Mouse (Mus musculus) liver, embryonic 12.5 days (tissue): ENCODE measurements around the gene Ergic1. TPM values are rescaled to one million over a fixed set of nuclear protein-coding genes. Genes with fewer than 3 reads are reported as not detected.

Experiments
- ATAC-seq: fragments of 200-750 bp; cut with Nextera tagmentation; 2 replicates; pipeline ENCODE4 v1.8.0; 2017; ENCODE audit warnings: moderate number of reproducible peaks, mild to moderate bottlenecking, moderate library complexity
- H3K27ac ChIP-seq: fragments of 300-500 bp; sonication (generic); 2 replicates; pipeline ENCODE4 v1.5.1; 2016; ENCODE audit warnings: mild to moderate bottlenecking
- H3K27me3 ChIP-seq: fragments of 300-500 bp; sonication (generic); replicated peaks from 2 replicates; pipeline ENCODE4 v1.6.1; 2016; ENCODE audit warnings: mild to moderate bottlenecking, moderate library complexity
- H3K36me3 ChIP-seq: fragments of 300-500 bp; sonication (generic); 2 replicates; pipeline ENCODE4 v1.6.1; 2016; ENCODE audit warnings: mild to moderate bottlenecking, moderate library complexity
- H3K4me1 ChIP-seq: fragments of 300-500 bp; sonication (generic); 2 replicates; pipeline ENCODE4 v1.6.1; 2016
- H3K4me2 ChIP-seq: fragments of 300-500 bp; sonication (generic); 2 replicates; pipeline ENCODE4 v1.6.1; 2016; ENCODE audit warnings: mild to moderate bottlenecking, moderate library complexity
- H3K4me3 ChIP-seq: fragments of 300-500 bp; sonication (generic); 2 replicates; pipeline ENCODE4 v1.5.1; 2016; ENCODE audit warnings: mild to moderate bottlenecking, moderate library complexity
- H3K9ac ChIP-seq: fragments of 300-500 bp; sonication (generic); 2 replicates; pipeline ENCODE4 v1.6.1; 2016; ENCODE audit warnings: mild to moderate bottlenecking, moderate library complexity
- H3K9me3 ChIP-seq: fragments of 300-500 bp; sonication (generic); replicated peaks from 2 replicates; pipeline ENCODE4 v1.6.1; 2016; ENCODE audit warnings: mild to moderate bottlenecking, moderate library complexity
- WGBS: fragments of 180-500 bp; shearing (Covaris S2); methylation state at CpG from one replicate; pipeline ENCODE4 v1.1.7; 2016; ENCODE audit not compliant: insufficient replicate concordance; 5-methylcytosine and 5-hydroxymethylcytosine counted together
- polyA plus RNA-seq: library from polyadenylated mRNA; unstranded; fragments of >200 nt; fragmentation: Nextera tagmentation; extraction: Ambion mirVana; gene quantifications from 2 replicates; pipeline ENCODE4 v1.2.1, GENCODE M21; 2016

Ergic1 gene
- 44.6 and 45.7 TPM in 2 replicates for polyA plus RNA-seq

DNA sequence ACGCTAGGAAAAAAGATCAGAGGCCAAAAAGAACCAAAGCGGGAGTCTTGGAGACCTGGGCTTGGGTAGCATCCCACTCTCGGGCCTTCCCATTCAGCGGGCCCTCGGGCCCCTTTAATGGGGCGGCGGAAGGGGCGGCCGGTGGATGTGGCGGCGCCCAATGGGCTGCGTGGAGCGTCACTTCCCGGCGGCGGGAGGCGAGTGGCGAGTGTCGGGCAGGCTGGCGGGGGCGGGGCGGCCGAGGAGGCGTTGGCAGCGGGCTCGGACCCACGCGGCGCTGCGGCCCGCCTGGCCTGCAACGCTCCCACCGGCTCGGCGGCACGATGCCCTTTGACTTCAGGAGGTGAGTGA is at the start of gene Ergic1:
Ergic1 (plus strand) TSS at position 200 of the 351 bp plus-strand sequence.
- under 1% methylated on average over 24 of the region's 36 CpGs for WGBS
- peak; percentile 91 for ATAC-seq
- H3K27ac ChIP-seq: peak within 1 kb of the TSS; percentile 73
- H3K9me3 ChIP-seq: 0 out of 2 replicates have a peak, but pooled peaks cover 3% of the 10 kb centered on the region
- peak within 1 kb of the TSS; percentile 81 for H3K9ac ChIP-seq
- H3K4me3 ChIP-seq: peak within 1 kb of the TSS; percentile 74
- H3K4me1 ChIP-seq: peaks cover 54% of the 10 kb centered on the region
- H3K36me3 ChIP-seq: peaks cover 28% of the 10 kb centered on the region
- peaks cover 10% of the 10 kb centered on the region for H3K27me3 ChIP-seq
- peak within 1 kb of the TSS; percentile 97 for H3K4me2 ChIP-seq

DNA sequence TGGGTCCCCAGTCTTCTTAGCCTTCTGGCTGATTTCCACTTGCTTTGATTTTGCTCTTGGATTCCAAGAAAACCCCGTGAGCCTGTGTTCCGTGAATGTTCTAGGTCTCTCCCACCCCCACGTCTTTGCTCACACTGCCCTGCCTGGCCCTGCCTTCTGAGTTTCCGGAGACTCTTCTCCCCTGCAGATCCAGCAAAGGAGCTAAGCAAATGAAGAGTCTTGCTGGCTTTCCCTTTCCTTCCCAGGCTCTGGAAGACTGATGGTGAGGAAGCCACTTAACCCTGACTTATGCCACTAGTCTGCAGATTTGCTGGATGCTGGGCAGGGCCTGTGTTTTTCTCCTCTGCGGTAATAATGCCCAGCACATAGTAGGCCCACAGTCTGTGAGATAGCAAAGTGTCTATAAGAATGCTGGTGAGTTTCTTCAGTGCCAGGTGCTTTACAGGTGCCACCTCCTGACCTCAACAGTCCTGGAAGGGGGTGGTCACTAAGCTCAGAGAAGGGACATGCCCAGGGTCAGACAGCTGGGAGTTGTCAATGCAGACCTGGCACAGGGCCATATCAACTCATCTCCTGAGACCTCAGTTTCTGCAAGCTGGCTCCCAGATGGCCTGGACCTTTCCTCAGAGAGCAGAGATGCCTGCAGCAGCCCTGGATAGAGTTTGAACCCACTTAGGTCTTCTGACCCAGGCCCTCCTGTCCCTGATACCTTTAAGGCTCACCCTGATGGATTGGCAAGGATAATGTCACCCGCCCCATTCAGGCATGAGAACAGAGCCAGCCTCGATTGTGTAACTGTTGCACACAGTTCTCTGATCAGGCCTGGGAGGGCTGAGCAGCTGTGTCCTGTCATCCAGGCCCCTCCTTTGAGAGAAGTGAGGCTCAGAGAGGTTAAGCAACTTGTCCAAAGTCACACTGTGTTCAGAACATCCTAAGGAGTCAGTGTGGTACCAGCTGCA is 49.2 kb upstream of the Ergic1 start:
- Histone ChIP-seq H3K4me2 (no peak overlapping the region), H3K9me3 (no peaks in the 10 kb centered on the region), H3K4me1 (peaks cover 84% of the 10 kb centered on the region), H3K36me3 (peaks cover 4% of the 10 kb centered on the region), H3K9ac (peak overlapping the region; percentile 96), H3K27me3 (no peaks in the 10 kb centered on the region), H3K27ac (peak overlapping the region; percentile 99), H3K4me3 (no peak overlapping the region)
- 67% methylated on average over 7 of the region's 7 CpGs for WGBS
- ATAC-seq: no peak

DNA sequence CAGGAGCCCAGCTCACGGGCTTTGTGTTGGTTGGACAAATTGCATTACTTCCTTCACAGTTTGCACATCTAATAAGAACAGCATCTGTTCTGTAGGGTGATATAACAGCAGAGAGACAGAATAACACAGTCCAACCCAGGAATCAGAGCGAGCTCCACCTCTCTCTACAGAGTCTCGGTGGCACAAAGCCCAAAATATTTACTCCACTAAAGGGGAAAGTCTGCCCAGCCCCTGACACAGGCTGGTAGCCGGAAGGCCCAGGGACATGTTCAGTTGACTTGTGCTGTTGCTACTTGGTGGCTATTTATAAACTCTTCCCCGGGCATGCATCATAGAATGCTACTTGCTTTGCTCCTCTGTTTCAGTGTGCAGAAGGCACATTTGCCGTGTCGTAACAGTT is 48.3 kb upstream of the Ergic1 start:
- Histone ChIP-seq H3K27me3 (no peaks in the 10 kb centered on the region), H3K9ac (peak overlapping the region; percentile 68), H3K4me1 (peaks cover 81% of the 10 kb centered on the region), H3K27ac (peak overlapping the region; percentile 99), H3K4me3 (no peak overlapping the region), H3K36me3 (no peaks in the 10 kb centered on the region), H3K4me2 (no peak overlapping the region), H3K9me3 (no peaks in the 10 kb centered on the region)
- 62% methylated on average over 7 of the region's 7 CpGs for WGBS
- no peak for ATAC-seq

- peak; percentile 38 for ATAC-seq
- H3K4me2 ChIP-seq: peak overlapping the region; percentile 60
- H3K9me3 ChIP-seq: no peaks in the 10 kb centered on the region
- H3K27ac ChIP-seq: peak overlapping the region; percentile 99
- H3K9ac ChIP-seq: peak overlapping the region; percentile 68
- peaks cover 81% of the 10 kb centered on the region for H3K4me1 ChIP-seq
- no peak overlapping the region for H3K4me3 ChIP-seq
- WGBS: 63% methylated on average over 6 of the region's 6 CpGs
- H3K36me3 ChIP-seq: no peaks in the 10 kb centered on the region
- H3K27me3 ChIP-seq: no peaks in the 10 kb centered on the region
Measured at GRCm38 (mm10) chr17:26513459-26514290, 47.6 kb upstream of the Ergic1 start.

DNA sequence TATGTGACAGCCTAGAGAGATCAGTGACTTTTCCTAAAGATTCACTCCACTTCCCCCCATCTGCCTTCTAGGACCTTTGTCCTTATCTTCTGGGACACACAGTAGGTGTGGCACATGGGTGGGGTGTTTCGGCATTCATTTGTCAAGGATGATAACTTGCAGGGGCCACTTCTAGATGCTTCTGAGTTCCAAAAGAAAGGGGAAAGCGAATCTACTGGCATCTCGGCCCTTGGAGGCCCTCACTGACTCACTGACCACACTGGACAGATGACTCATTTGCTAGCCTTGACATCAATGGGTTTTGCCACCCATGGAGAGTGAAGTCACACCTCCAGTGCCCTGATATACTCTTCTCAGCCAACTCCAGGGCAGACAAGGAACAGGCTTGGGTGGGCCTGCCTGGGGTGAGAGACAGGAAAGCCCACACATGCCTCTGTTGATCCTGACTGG is 46.7 kb upstream of the Ergic1 start:
- Histone ChIP-seq H3K4me2 (peak overlapping the region; percentile 60), H3K36me3 (no peaks in the 10 kb centered on the region), H3K9me3 (no peaks in the 10 kb centered on the region), H3K27ac (peak overlapping the region; percentile 99), H3K9ac (peak overlapping the region; percentile 68), H3K4me3 (peak overlapping the region; percentile 16; the same call in 1 of the 2 replicates), H3K4me1 (peaks cover 75% of the 10 kb centered on the region), H3K27me3 (no peaks in the 10 kb centered on the region)
- ATAC-seq: peak; percentile 91
- 19% methylated on average over 3 of the region's 3 CpGs for WGBS

- Histone ChIP-seq H3K9ac (peak overlapping the region; percentile 15; the same call in 1 of the 2 replicates), H3K4me2 (no peak overlapping the region), H3K27me3 (no peaks in the 10 kb centered on the region), H3K27ac (peak overlapping the region; percentile 99), H3K4me3 (no peak overlapping the region), H3K36me3 (no peaks in the 10 kb centered on the region), H3K9me3 (no peaks in the 10 kb centered on the region), H3K4me1 (peaks cover 64% of the 10 kb centered on the region)
- no peak for ATAC-seq
- WGBS: 88% methylated on average over 4 of the region's 4 CpGs
Measured at GRCm38 (mm10) chr17:26515675-26516074, 45.6 kb upstream of the Ergic1 start.

- ATAC-seq: no peak
- H3K27me3 ChIP-seq: no peaks in the 10 kb centered on the region
- H3K4me3 ChIP-seq: no peak overlapping the region
- peaks cover 45% of the 10 kb centered on the region for H3K4me1 ChIP-seq
- H3K36me3 ChIP-seq: no peaks in the 10 kb centered on the region
- 67% methylated on average over 3 of the region's 3 CpGs for WGBS
- no peak overlapping the region for H3K9ac ChIP-seq
- no peak overlapping the region for H3K27ac ChIP-seq
- no peak overlapping the region for H3K4me2 ChIP-seq
- no peaks in the 10 kb centered on the region for H3K9me3 ChIP-seq
Measured at GRCm38 (mm10) chr17:26518306-26518705, 43.0 kb upstream of the Ergic1 start.

DNA sequence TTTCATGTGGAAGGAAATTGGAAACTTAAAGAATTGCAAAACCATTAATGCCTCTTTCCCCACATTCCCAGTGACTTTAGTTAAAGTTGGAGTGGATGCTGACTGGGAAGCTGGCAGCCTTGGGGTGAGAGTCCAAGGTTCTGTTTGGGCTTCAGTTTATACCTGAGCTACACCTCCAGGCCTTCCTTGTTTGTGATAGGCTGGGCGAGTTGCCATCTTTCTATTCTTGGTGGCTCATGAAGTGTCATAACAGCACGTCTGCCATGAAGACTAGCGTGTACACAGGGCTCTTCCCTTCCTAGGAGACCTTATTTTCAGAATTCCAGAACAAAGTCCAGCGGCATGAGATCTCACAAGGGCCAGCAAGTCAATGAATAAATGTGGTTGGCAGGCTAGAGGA is 38.6 kb upstream of the Ergic1 start:
- no peak for ATAC-seq
- Histone ChIP-seq H3K9me3 (no peaks in the 10 kb centered on the region), H3K27ac (no peak overlapping the region), H3K4me2 (no peak overlapping the region), H3K4me3 (no peak overlapping the region), H3K27me3 (0 out of 2 replicates have a peak, but pooled peaks cover 13% of the 10 kb centered on the region), H3K4me1 (0 out of 2 replicates have a peak, but pooled peaks cover 7% of the 10 kb centered on the region), H3K36me3 (no peaks in the 10 kb centered on the region), H3K9ac (no peak overlapping the region)
- 70% methylated on average over 4 of the region's 4 CpGs for WGBS

GRCm38 (mm10) chr17:26524316-26524715 is 37.0 kb upstream of the Ergic1 start:
- Histone ChIP-seq H3K27me3 (peaks cover 17% of the 10 kb centered on the region; the same call in 1 of the 2 replicates), H3K36me3 (no peaks in the 10 kb centered on the region), H3K9ac (no peak overlapping the region), H3K9me3 (no peaks in the 10 kb centered on the region), H3K4me3 (no peak overlapping the region), H3K27ac (no peak overlapping the region), H3K4me2 (no peak overlapping the region), H3K4me1 (0 out of 2 replicates have a peak, but pooled peaks cover 7% of the 10 kb centered on the region)
- ATAC-seq: no peak

- Histone ChIP-seq H3K36me3 (no peaks in the 10 kb centered on the region), H3K9ac (no peak overlapping the region), H3K4me3 (no peak overlapping the region), H3K9me3 (no peaks in the 10 kb centered on the region), H3K27me3 (peaks cover 20% of the 10 kb centered on the region), H3K4me1 (0 out of 2 replicates have a peak, but pooled peaks cover 11% of the 10 kb centered on the region), H3K27ac (no peak overlapping the region), H3K4me2 (no peak overlapping the region)
- WGBS: 73% methylated on average over 4 of the region's 4 CpGs
- no peak for ATAC-seq
Measured at GRCm38 (mm10) chr17:26524801-26525200, 36.5 kb upstream of the Ergic1 start.

- 72% methylated on average over 7 of the region's 7 CpGs for WGBS
- no peak for ATAC-seq
Measured at GRCm38 (mm10) chr17:26525316-26525715, 36.0 kb upstream of the Ergic1 start.

More at GRCm38 (mm10) chr17:26525316-26525715, 36.0 kb upstream of the Ergic1 start:
- no peak overlapping the region for H3K27ac ChIP-seq
- H3K9me3 ChIP-seq: no peaks in the 10 kb centered on the region
- no peak overlapping the region for H3K4me3 ChIP-seq
- no peak overlapping the region for H3K4me2 ChIP-seq
- no peaks in the 10 kb centered on the region for H3K36me3 ChIP-seq
- H3K27me3 ChIP-seq: peaks cover 20% of the 10 kb centered on the region
- H3K9ac ChIP-seq: no peak overlapping the region
- H3K4me1 ChIP-seq: 0 out of 2 replicates have a peak, but pooled peaks cover 15% of the 10 kb centered on the region
